In genomic region chr9:110054781-110055180, GRCm38 (mm10) we compare ENCODE assay signal across 11 mouse cellular contexts.
DNase-seq lines count a peak whose midpoint lies in the region; ATAC-seq and TF ChIP-seq lines count a peak whose summit lies in the region.
"Had no signal": no experiment of that assay in that cellular context is flagged by ENCODE, and none has a peak within 500 bp of the region (broad histone marks: within the 10 kb centered on the region; RNA-seq: fewer than 3 reads in every experiment).

No protein-coding gene starts in this region.

- H3K36me3 ChIP-seq in kidney, postnatal 0 days (ENCODE audit: insufficient read depth, low read length): no peaks in the 10 kb centered on the region
- no peaks in the 10 kb centered on the region for H3K36me3 ChIP-seq in forebrain, postnatal 0 days (ENCODE audit: insufficient read depth)
- no peaks in the 10 kb centered on the region for H3K36me3 ChIP-seq in midbrain, embryonic 15.5 days (replicated peaks)

- no peak overlapping the region for H3K4me3 ChIP-seq in kidney, postnatal 0 days (replicated peaks; ENCODE audit: low read depth, low read length)
- peak overlapping the region; percentile 51 for H3K4me3 ChIP-seq in forebrain, postnatal 0 days (ENCODE audit: low read depth, low read length)
- peak overlapping the region; percentile 42 for H3K4me3 ChIP-seq in midbrain, embryonic 15.5 days
- H3K4me3 ChIP-seq: limb, embryonic 12.5 days had no signal

- no peaks in the 10 kb centered on the region for H3K9me3 ChIP-seq in kidney, postnatal 0 days (replicated peaks; ENCODE audit: low read length)
- H3K9me3 ChIP-seq in forebrain, postnatal 0 days (ENCODE audit: low read length): no peaks in the 10 kb centered on the region
- H3K9me3 ChIP-seq in midbrain, embryonic 15.5 days: no peaks in the 10 kb centered on the region
- H3K9me3 ChIP-seq: limb, embryonic 12.5 days had no signal

- peak; percentile 23 for DNase-seq in kidney, postnatal 0 days (ENCODE audit: low spot score)
- no peak for DNase-seq in kidney, postnatal 10 days
- DNase-seq in cerebellum, postnatal 14 days: peak; percentile 24 to 47
- DNase-seq in forebrain, postnatal 0 days: peak; percentile 8
- DNase-seq in adrenal gland, postnatal 36 days: no peak
- DNase-seq in right cerebral cortex, postnatal 10 days (ENCODE audit: low spot score in 2 of 2): no peak
- DNase-seq in kidney, postnatal 4 days: no peak
- DNase-seq: adrenal gland, postnatal 14 days had no signal

- no peak overlapping the region for H3K4me2 ChIP-seq in kidney, postnatal 0 days (ENCODE audit: low read length)
- peak overlapping the region; percentile 76 for H3K4me2 ChIP-seq in forebrain, postnatal 0 days (ENCODE audit: low read depth)
- H3K4me2 ChIP-seq in midbrain, embryonic 15.5 days: peak overlapping the region; percentile 55
- H3K4me2 ChIP-seq: heart, embryonic 11.5 days; limb, embryonic 12.5 days had no signal

- H3K27me3 ChIP-seq in kidney, postnatal 0 days (ENCODE audit: insufficient read depth, low read length): no peaks in the 10 kb centered on the region
- no peaks in the 10 kb centered on the region for H3K27me3 ChIP-seq in forebrain, postnatal 0 days (ENCODE audit: insufficient read depth, low read length)
- no peaks in the 10 kb centered on the region for H3K27me3 ChIP-seq in midbrain, embryonic 15.5 days (replicated peaks)
- H3K27me3 ChIP-seq: limb, embryonic 12.5 days had no signal

- H3K27ac ChIP-seq in kidney, postnatal 0 days: no peak overlapping the region
- H3K27ac ChIP-seq in forebrain, postnatal 0 days (ENCODE audit: low read depth, low read length): 0 out of 2 replicates have a peak overlapping the region, but pooled peaks have one; percentile 43
- peak overlapping the region; percentile 91 for H3K27ac ChIP-seq in midbrain, embryonic 15.5 days
- H3K27ac ChIP-seq: limb, embryonic 12.5 days had no signal

- no peak overlapping the region for H3K9ac ChIP-seq in kidney, postnatal 0 days (ENCODE audit: low read depth, low read length)
- peak overlapping the region; percentile 29 for H3K9ac ChIP-seq in forebrain, postnatal 0 days
- peak overlapping the region; percentile 46 for H3K9ac ChIP-seq in midbrain, embryonic 15.5 days
- H3K9ac ChIP-seq: limb, embryonic 12.5 days had no signal

- WGBS in kidney, postnatal 0 days: 73% methylated on average over 3 of the region's 3 CpGs
- WGBS in forebrain, postnatal 0 days: 38% methylated on average over 3 of the region's 3 CpGs
- WGBS in midbrain, embryonic 15.5 days: 26% methylated on average over 3 of the region's 3 CpGs

- no peak for TF ChIP-seq CTCF in kidney, postnatal 0 days (IDR thresholded peaks at IDR 0.05; ENCODE audit: low read depth)
- no peak for TF ChIP-seq CTCF in forebrain, postnatal 0 days (IDR thresholded peaks at IDR 0.05; ENCODE audit: low read depth)

- 0 out of 2 replicates have a peak, but pooled peaks cover 5% of the 10 kb centered on the region for H3K4me1 ChIP-seq in kidney, postnatal 0 days (replicated peaks; ENCODE audit: insufficient read depth, low read length)
- peaks cover 30% of the 10 kb centered on the region for H3K4me1 ChIP-seq in forebrain, postnatal 0 days (ENCODE audit: insufficient read depth)
- H3K4me1 ChIP-seq in midbrain, embryonic 15.5 days: peaks cover 54% of the 10 kb centered on the region

- ATAC-seq in kidney, postnatal 0 days (replicated peaks; ENCODE audit: low FRiP score, low read depth): no peak
- no peak for ATAC-seq in forebrain, postnatal 0 days
- ATAC-seq in midbrain, embryonic 15.5 days (replicated peaks): no peak

Comparison
In these comparisons a context has a peak if more than half of its experiments do, and no peak if none do; other contexts are left out.
1. DNase-seq: peak in kidney, postnatal 0 days (single experiment), cerebellum, postnatal 14 days (2 of 2) and forebrain, postnatal 0 days (single experiment); none in kidney, postnatal 10 days (single experiment), adrenal gland, postnatal 36 days (0 of 2), right cerebral cortex, postnatal 10 days (0 of 2) and kidney, postnatal 4 days (0 of 2).